Mouse (Mus musculus) intestine, postnatal 0 days (tissue): ENCODE measurements around the gene Marcks. TPM values are rescaled to one million over a fixed set of nuclear protein-coding genes. Genes with fewer than 3 reads are reported as not detected.

Experiments used
- ATAC-seq: fragments of 200-750 bp; cut with Nextera tagmentation; 2 replicates; pipeline ENCODE4 v1.8.0; 2017; ENCODE audit warnings: mild to moderate bottlenecking, moderate TSS enrichment, moderate library complexity
- H3K27ac ChIP-seq: fragments of 300-500 bp; sonication (generic); 2 replicates; pipeline ENCODE4 v1.5.1; 2014; ENCODE audit warnings: mild to moderate bottlenecking, low read depth, low read length, moderate library complexity
- H3K27me3 ChIP-seq: fragments of 300-500 bp; sonication (generic); replicated peaks from 2 replicates; pipeline ENCODE4 v1.6.1; 2014; ENCODE audit warnings: low read length, mixed read lengths; ENCODE audit not compliant: control insufficient read depth, insufficient read depth
- H3K36me3 ChIP-seq: fragments of 300-500 bp; sonication (generic); 2 replicates; pipeline ENCODE4 v1.6.1; 2014; ENCODE audit warnings: mild to moderate bottlenecking, moderate library complexity; ENCODE audit not compliant: control insufficient read depth, insufficient read depth
- H3K4me1 ChIP-seq: fragments of 300-500 bp; sonication (generic); replicated peaks from 2 replicates; pipeline ENCODE4 v1.6.1; 2014; ENCODE audit warnings: antibody characterized with exemption, low read length, mixed read lengths; ENCODE audit not compliant: control insufficient read depth, insufficient read depth
- H3K4me2 ChIP-seq: fragments of 300-500 bp; sonication (generic); replicated peaks from 2 replicates; pipeline ENCODE4 v1.6.1; 2014; ENCODE audit warnings: low read depth, mild to moderate bottlenecking, moderate library complexity
- H3K4me3 ChIP-seq: fragments of 300-500 bp; sonication (generic); 2 replicates; pipeline ENCODE4 v1.5.1; 2014; ENCODE audit warnings: low read depth, low read length
- H3K9ac ChIP-seq: fragments of 300-500 bp; sonication (generic); 2 replicates; pipeline ENCODE4 v1.6.1; 2014; ENCODE audit warnings: mild to moderate bottlenecking, low read depth, low read length
- H3K9me3 ChIP-seq: fragments of 300-500 bp; sonication (generic); 2 replicates; pipeline ENCODE4 v1.6.1; 2016; ENCODE audit warnings: mixed run types; ENCODE audit not compliant: control insufficient read depth
- CTCF ChIP-seq: sonication (generic); IDR thresholded peaks from 2 replicates; pipeline ENCODE4 v1.5.1; 2016; ENCODE audit warnings: low read depth, mild to moderate bottlenecking, control low read depth, antibody characterized with exemption, moderate library complexity
- WGBS: fragments of 180-500 bp; shearing (Covaris S2); extraction: QIAGEN DNeasy Blood & Tissue Kit; methylation state at CpG from one replicate; pipeline ENCODE4 v1.1.7; 2014; 5-methylcytosine and 5-hydroxymethylcytosine counted together
- polyA plus RNA-seq: library from polyadenylated mRNA; unstranded; fragments of >200 nt; fragmentation: Nextera tagmentation; extraction: Ambion mirVana; gene quantifications from 2 replicates; pipeline ENCODE4 v1.2.1, GENCODE M21; 2015

Gene Marcks
- polyA plus RNA-seq, 1 experiment from 2014 or later = 34.7 TPM

DNA sequence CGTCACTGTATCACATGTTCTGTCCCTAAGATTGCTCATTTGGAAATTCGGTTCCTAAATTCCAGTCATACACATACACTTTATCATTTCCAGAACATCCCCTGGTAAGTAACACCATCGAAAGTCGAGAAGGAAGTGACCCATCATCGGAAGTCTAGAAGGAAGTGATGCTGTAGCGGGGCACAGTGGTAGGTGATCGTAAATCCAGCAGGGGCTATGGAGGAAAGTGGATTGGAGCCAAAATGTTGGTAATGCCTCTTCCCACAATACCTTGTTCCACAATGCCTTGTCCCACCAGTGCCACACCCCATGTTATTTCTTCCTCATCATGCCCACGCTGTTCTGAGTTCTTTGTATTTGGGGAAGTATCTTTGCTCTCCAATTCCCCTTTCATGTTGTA, 32.4 kb downstream of the Marcks start:
- ATAC-seq = no peak
- no peak for TF ChIP-seq CTCF

DNA sequence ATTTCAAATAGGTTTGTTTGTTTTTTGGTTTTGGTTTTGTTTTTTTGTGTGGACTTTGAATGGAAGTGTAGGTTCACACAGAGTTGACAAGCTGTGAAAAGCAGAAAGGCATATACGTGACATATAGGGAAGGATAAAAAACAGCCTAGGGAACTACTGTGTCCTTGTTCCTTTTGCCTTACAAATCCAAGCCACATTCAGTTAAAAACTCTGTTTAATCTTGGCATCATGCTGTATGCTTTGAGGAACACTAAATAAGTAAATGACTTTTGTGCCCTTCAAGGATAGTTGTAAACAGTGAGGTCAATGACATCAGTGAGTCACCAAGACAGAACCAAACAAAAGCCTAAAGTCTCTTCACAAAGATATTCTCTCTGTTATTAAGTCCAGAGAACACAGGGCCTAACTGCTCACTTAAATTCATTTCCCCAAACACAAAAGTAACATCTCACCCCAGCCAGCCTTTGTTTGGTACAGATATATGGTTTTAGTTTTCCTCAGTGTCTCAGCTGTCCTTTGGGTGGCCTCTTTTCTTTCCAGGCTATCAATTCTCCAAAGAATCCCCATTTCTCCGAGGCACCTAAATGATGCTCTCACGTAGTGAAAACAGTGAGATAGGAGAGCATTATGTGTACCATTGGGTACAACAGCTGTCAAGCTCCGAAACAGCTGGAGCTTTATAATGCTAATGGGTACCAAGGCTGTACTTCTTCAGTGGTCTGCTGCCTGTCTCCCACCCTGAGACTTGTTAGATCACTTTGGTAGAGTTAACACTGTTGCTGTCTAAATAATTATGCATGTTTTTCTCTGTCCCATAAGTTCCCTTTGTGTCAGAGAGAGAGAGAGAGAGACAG, 36.3 kb downstream of the Marcks start:
- ATAC-seq = no peak
- Histone ChIP-seq H3K4me3 (no peak overlapping the region), H3K27me3 (no peaks in the 10 kb centered on the region), H3K4me2 (no peak overlapping the region), H3K9ac (no peak overlapping the region), H3K4me1 (no peaks in the 10 kb centered on the region), H3K9me3 (no peaks in the 10 kb centered on the region), H3K27ac (no peak overlapping the region), H3K36me3 (no peaks in the 10 kb centered on the region)
- WGBS = 74% methylated on average over 4 of the region's 4 CpGs
- no peak for TF ChIP-seq CTCF

More for the DNA sequence above, 32.4 kb downstream of the Marcks start:
- Histone ChIP-seq H3K4me2 (no peak overlapping the region), H3K4me3 (no peak overlapping the region), H3K9ac (no peak overlapping the region), H3K4me1 (no peaks in the 10 kb centered on the region), H3K9me3 (no peaks in the 10 kb centered on the region), H3K27me3 (no peaks in the 10 kb centered on the region), H3K36me3 (no peaks in the 10 kb centered on the region), H3K27ac (no peak overlapping the region)
- 85% methylated on average over 8 of the region's 8 CpGs for WGBS

DNA sequence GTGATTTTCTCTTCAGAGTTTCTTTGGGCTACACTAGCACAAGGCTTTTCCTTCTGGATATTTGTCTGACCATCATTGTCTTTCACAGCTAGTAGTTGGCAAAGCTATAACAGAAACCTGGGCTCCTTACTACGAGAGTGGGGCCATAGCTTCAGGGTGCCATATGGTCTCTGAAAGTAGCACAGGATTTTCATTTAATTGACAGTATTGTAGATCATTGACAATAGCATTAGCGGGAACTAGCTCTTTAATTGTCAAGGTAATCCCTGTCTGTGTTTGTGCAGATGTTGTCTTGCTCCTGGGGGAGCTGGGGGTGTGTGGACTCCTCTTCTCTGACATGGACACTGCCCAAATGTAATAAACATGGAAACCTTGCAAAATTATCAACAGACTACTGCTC, 37.0 kb downstream of the Marcks start:
- TF ChIP-seq CTCF = no peak
- no peak for ATAC-seq

DNA sequence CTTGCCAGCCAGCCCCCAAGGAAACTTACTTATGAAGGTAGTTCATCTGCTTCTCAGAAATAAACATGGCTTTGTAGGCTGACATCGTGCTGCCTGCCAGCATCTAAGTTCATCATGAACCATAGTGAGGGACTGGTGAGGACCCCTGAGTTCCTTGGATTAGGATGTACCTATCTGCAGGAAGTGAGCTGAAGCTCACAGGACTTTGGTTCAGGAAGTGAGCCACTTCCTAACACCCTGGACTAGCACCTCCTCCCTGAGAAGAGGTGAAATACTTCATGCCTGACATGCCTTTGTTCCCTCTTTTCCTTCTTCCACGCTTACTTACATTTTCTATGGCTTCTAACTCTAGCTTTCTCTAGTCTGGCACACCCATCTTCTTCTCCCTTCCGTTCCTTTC, 42.2 kb downstream of the Marcks start:
- 79% methylated on average over 3 of the region's 3 CpGs for WGBS
- no peak for ATAC-seq
- no peak overlapping the region for H3K9ac ChIP-seq

More for the DNA sequence above, 37.0 kb downstream of the Marcks start:
- Histone ChIP-seq H3K4me2 (no peak overlapping the region), H3K4me1 (no peaks in the 10 kb centered on the region), H3K27me3 (no peaks in the 10 kb centered on the region), H3K27ac (no peak overlapping the region), H3K9ac (no peak overlapping the region), H3K9me3 (no peaks in the 10 kb centered on the region), H3K36me3 (no peaks in the 10 kb centered on the region), H3K4me3 (no peak overlapping the region)
- 79% methylated on average over 2 of the region's 2 CpGs for WGBS

DNA sequence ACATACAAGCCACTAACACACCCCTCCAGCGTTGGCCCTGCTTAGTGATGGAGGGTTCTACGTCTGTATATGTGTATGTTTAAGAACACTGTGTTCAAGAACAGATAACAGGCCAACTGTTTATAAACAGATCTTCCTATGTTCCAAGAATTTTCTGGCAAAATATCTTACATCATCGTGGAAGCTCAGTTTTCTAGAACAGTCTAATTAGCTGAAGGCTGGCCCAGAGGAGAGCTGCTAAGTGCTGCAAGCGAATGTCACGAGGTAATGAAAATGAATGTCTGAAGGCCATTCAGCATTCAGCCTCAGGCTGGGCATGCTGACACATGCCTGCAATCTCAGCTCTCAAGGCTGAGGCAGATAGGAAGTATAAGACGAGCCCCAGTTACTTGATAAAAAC, 42.9 kb downstream of the Marcks start:
- Histone ChIP-seq H3K27ac (no peak overlapping the region), H3K9me3 (no peaks in the 10 kb centered on the region), H3K27me3 (no peaks in the 10 kb centered on the region), H3K4me2 (no peak overlapping the region), H3K4me1 (no peaks in the 10 kb centered on the region), H3K36me3 (no peaks in the 10 kb centered on the region), H3K9ac (no peak overlapping the region), H3K4me3 (no peak overlapping the region)
- 56% methylated on average over 6 of the region's 6 CpGs for WGBS
- no peak for ATAC-seq
- no peak for TF ChIP-seq CTCF

More for the DNA sequence above, 42.2 kb downstream of the Marcks start:
- TF ChIP-seq CTCF = no peak
- H3K27me3 ChIP-seq = no peaks in the 10 kb centered on the region
- no peak overlapping the region for H3K4me2 ChIP-seq
- H3K4me1 ChIP-seq = no peaks in the 10 kb centered on the region
- H3K4me3 ChIP-seq = no peak overlapping the region
- no peaks in the 10 kb centered on the region for H3K9me3 ChIP-seq
- H3K27ac ChIP-seq = no peak overlapping the region
- no peaks in the 10 kb centered on the region for H3K36me3 ChIP-seq

DNA sequence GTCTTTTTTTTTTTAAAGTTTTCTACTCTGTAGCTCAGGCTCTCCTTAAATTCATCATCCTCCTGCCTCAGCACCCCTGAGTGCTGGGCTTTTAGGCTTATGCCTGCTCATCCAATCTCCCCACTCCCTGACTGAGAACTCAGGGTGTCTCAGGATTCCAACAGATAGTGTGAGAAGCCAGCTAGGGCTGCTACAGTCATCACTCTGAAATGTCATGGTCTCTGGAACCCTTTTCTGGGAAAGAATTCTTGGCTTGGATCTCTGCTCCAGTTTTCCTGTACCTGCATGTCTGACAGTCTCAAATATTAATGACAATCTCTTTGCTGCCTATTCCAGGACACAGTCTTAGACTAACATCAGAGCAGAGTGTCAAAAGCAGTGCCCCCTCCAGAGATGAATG, 45.4 kb downstream of the Marcks start:
- no peak for ATAC-seq
- Histone ChIP-seq H3K4me2 (no peak overlapping the region), H3K27ac (no peak overlapping the region), H3K27me3 (no peaks in the 10 kb centered on the region), H3K4me3 (no peak overlapping the region), H3K9ac (no peak overlapping the region), H3K4me1 (no peaks in the 10 kb centered on the region), H3K36me3 (no peaks in the 10 kb centered on the region), H3K9me3 (no peaks in the 10 kb centered on the region)
- TF ChIP-seq CTCF = no peak
